Mouse (Mus musculus) ES-E14 (cell line): ENCODE data around the gene Prelid3b. TPM values are rescaled to one million over a fixed set of nuclear protein-coding genes. Genes with fewer than 3 reads are reported as not detected.
A peak's percentile ranks its signal among the peaks of the same experiment; 100 is the strongest.

Source experiments
- DNase-seq: peaks from one replicate; pipeline ENCODE4 v3.0.0-alpha.2; 2013; ENCODE audit warnings: low read depth, low spot score
- H3K27ac ChIP-seq: 2 replicates; pipeline ENCODE4 v1.5.1; 2012; ENCODE audit warnings: low read depth, mild to moderate bottlenecking, low read length, moderate library complexity, mixed read lengths; ENCODE audit not compliant: poor library complexity, insufficient read depth, severe bottlenecking
- H3K36me3 ChIP-seq: 2 replicates; pipeline ENCODE4 v1.6.1; 2012; ENCODE audit warnings: mild to moderate bottlenecking, low read length, moderate library complexity, mixed read lengths; ENCODE audit not compliant: control insufficient read depth, poor library complexity, insufficient read depth, severe bottlenecking
- H3K4me1 ChIP-seq, 2 experiments: fragments of 150-350 bp in 1 of 2; sonication (generic) in 1 of 2; 2 replicates each; pipeline ENCODE4 v1.6.1; 2012; ENCODE audit warnings: low read length in 2 of 2, mild to moderate bottlenecking in 1 of 2, mixed read lengths in 1 of 2; ENCODE audit not compliant: control insufficient read depth in 2 of 2, insufficient read depth in 2 of 2, poor library complexity in 1 of 2
- H3K4me3 ChIP-seq, 2 experiments: fragments of 150-350 bp in 1 of 2; sonication (generic) in 1 of 2; 2 replicates each; pipeline ENCODE4 v1.5.1; 2012; ENCODE audit warnings: low read length in 2 of 2, low read depth in 1 of 2, mild to moderate bottlenecking in 1 of 2, mixed read lengths in 1 of 2; ENCODE audit not compliant: insufficient read depth in 1 of 2, poor library complexity in 1 of 2, severe bottlenecking in 1 of 2
- H3K9ac ChIP-seq: 2 replicates; pipeline ENCODE4 v1.6.1; 2012; ENCODE audit warnings: low read depth, mild to moderate bottlenecking, low read length, mixed read lengths; ENCODE audit not compliant: poor library complexity, insufficient read depth, severe bottlenecking
- H3K9me3 ChIP-seq: fragments of 150-350 bp; sonication (generic); 2 replicates; pipeline ENCODE4 v1.6.1; 2012; ENCODE audit warnings: low read depth, mild to moderate bottlenecking, low read length; ENCODE audit not compliant: control insufficient read depth, insufficient read depth
- CHD2 ChIP-seq: IDR thresholded peaks from 2 replicates; pipeline ENCODE4 v1.6.1; 2014; ENCODE audit warnings: mild to moderate bottlenecking, low read depth, low read length, inconsistent platforms
- HCFC1 ChIP-seq: IDR thresholded peaks from 2 replicates; pipeline ENCODE4 v1.6.1; 2012; ENCODE audit warnings: low read length, inconsistent platforms, borderline replicate concordance; ENCODE audit not compliant: insufficient read depth
- MAFK ChIP-seq: IDR thresholded peaks from 2 replicates; pipeline ENCODE4 v1.6.1; 2014; ENCODE audit warnings: mild to moderate bottlenecking, low read depth, low read length, inconsistent platforms; ENCODE audit not compliant: insufficient read depth
- ZC3H11A ChIP-seq: IDR thresholded peaks from 2 replicates; pipeline ENCODE4 v1.6.1; 2012; ENCODE audit warnings: low read depth, mild to moderate bottlenecking, inconsistent platforms, low read length, borderline replicate concordance
- ZNF384 ChIP-seq: IDR thresholded peaks from 2 replicates; pipeline ENCODE4 v1.6.1; 2012; ENCODE audit warnings: low read depth, low read length, inconsistent platforms
- in situ Hi-C, 2 experiments: fragments of 600-800 bp; cut with MboI; formaldehyde crosslinking; loops; one replicate each; pipeline ENCODE4 v1.15.1; 2025; ENCODE audit warnings: low sequenced_read_pairs in 2 of 2, inconsistent platforms in 1 of 2; ENCODE audit not compliant: unreplicated experiment in 2 of 2
- total RNA-seq: library from RNA; depleted of rRNA; stranded (reverse); fragments of 300-350 nt; gene quantifications from 2 replicates; pipeline ENCODE4 v1.2.3, GENCODE M21; 2012

Gene Prelid3b
- total RNA-seq, 1 experiment = 63.4 TPM

DNA sequence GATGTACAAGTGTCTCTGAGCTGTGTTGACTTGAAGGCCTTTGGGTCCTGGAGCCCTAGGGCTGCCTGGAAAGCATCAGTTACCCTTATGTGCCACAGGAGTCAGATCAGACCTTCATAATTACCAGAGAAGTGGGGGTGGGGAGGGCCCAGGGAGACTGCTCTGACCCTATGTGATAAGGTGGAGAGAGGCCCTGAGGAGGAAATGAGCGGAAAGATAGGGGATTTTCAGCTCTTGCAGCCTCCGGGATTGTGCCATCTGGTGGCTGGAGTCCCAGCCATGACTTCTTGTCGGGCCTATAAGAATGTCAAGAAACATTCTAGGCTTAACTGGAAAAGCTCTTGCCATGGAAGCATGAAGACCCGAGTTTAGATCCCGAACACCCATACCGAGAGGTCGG lies 19.2 kb downstream of the Prelid3b start:
- in situ Hi-C loops = no loop called here
- no peaks in the 10 kb centered on the region for H3K36me3 ChIP-seq
- TF ChIP-seq HCFC1 (no peak), MAFK (no peak), ZC3H11A (0 out of 2 replicates have a peak, but pooled peaks have one; percentile 19), CHD2 (no peak)

DNA sequence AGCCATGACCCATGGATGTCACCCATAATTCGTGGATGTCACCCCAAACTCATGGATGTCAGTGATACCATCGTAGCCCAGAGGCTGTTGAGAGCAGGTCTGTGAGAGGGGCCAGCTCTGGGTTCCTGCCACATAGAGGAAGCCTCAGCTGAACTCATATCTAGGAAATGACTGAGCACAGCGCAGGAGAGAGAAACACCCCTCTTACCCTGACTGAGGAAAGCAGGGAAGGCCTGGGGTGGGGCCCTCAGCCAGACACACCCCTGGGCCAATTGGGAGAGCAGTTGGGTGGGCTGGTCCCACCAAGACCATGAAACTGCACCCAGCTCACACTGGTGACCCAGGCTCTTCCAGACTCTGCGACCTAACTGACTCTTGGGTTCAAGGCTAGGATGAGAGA lies 22.5 kb downstream of the Prelid3b start, which contains the start of gene Tubb1:
Tubb1 (plus strand) TSS at position 343 of the 400 bp plus-strand sequence.
- no peaks in the 10 kb centered on the region for H3K4me1 ChIP-seq
- DNase-seq = no peak
- no peak for TF ChIP-seq MAFK
- TF ChIP-seq ZC3H11A = no peak
- TF ChIP-seq HCFC1 = no peak
- TF ChIP-seq CHD2 = no peak
- TF ChIP-seq ZNF384 = no peak

More for the DNA sequence above, 19.2 kb downstream of the Prelid3b start:
- Histone ChIP-seq H3K27ac (no peak overlapping the region), H3K4me1 (no peaks in the 10 kb centered on the region), H3K4me3 (no peak overlapping the region), H3K9ac (no peak overlapping the region), H3K9me3 (no peaks in the 10 kb centered on the region)
- no peak for DNase-seq

GRCm38 (mm10) chr2:174448405-174448804 lies 24.5 kb downstream of the Prelid3b start:
- no peak overlapping the region for H3K4me3 ChIP-seq
- no peaks in the 10 kb centered on the region for H3K36me3 ChIP-seq
- no peak overlapping the region for H3K9ac ChIP-seq
- no peak for DNase-seq
- no peaks in the 10 kb centered on the region for H3K4me1 ChIP-seq
- no peaks in the 10 kb centered on the region for H3K9me3 ChIP-seq
- in situ Hi-C loops = no loop called here
- H3K27ac ChIP-seq = no peak overlapping the region
- TF ChIP-seq ZNF384 (no peak), ZC3H11A (no peak), HCFC1 (no peak), CHD2 (no peak), MAFK (no peak)

More for the DNA sequence above, 22.5 kb downstream of the Prelid3b start, which contains the start of gene Tubb1:
- Histone ChIP-seq H3K4me3 (no peak within 1 kb of the TSS), H3K9ac (no peak within 1 kb of the TSS), H3K9me3 (no peaks in the 10 kb centered on the region), H3K27ac (no peak within 1 kb of the TSS), H3K36me3 (no peaks in the 10 kb centered on the region)
- in situ Hi-C loops = no loop called here

DNA sequence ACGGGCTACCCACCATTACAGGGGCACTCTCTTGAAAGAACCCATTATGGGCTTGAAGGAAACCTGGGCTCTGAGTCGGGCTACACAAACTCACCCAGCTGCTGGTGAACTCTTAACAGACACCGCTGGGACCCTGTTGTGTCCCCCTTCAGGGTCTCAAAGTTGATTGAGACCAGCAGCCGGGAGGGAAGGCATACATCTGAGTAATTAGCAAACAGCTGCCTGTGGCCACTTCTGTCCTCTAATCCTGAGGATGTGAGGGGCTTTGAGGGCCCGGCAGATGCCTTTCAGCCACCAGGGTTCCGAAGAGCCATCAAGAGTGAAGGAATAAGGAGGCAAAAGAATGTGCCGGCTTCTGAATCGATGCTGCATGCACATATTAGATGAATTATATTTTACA lies 26.0 kb downstream of the Prelid3b start:
- no peaks in the 10 kb centered on the region for H3K4me1 ChIP-seq
- H3K27ac ChIP-seq = no peak overlapping the region
- H3K9me3 ChIP-seq = no peaks in the 10 kb centered on the region
- H3K36me3 ChIP-seq = no peaks in the 10 kb centered on the region
- no peak for TF ChIP-seq CHD2
- no peak for TF ChIP-seq ZC3H11A
- TF ChIP-seq HCFC1 = no peak
- no peak for TF ChIP-seq ZNF384
- no peak for TF ChIP-seq MAFK
- in situ Hi-C loops = no loop called here
- DNase-seq = no peak
- no peak overlapping the region for H3K9ac ChIP-seq
- no peak overlapping the region for H3K4me3 ChIP-seq

- Histone ChIP-seq H3K4me3 (no peak overlapping the region), H3K27ac (no peak overlapping the region), H3K4me1 (no peaks in the 10 kb centered on the region), H3K9ac (no peak overlapping the region), H3K9me3 (no peaks in the 10 kb centered on the region), H3K36me3 (no peaks in the 10 kb centered on the region)
- in situ Hi-C loops = no loop called here
- no peak for DNase-seq
- TF ChIP-seq HCFC1 = no peak
- TF ChIP-seq ZC3H11A = no peak
- no peak for TF ChIP-seq ZNF384
- TF ChIP-seq CHD2 = no peak
- TF ChIP-seq MAFK = no peak
These were observed 26.4 kb downstream of the Prelid3b start for GRCm38 (mm10) chr2:174446492-174446891.
